Mouse (Mus musculus) embryo, embryonic 10 days (tissue): ENCODE results near the gene Gm6525.
A peak's percentile ranks its signal among the peaks of the same experiment; 100 is the strongest.

Experiments
- DNase-seq: peaks from one replicate; pipeline ENCODE4 v3.0.0-alpha.2; 2015; ENCODE audit warnings: low spot score

Gm6525 gene

DNA sequence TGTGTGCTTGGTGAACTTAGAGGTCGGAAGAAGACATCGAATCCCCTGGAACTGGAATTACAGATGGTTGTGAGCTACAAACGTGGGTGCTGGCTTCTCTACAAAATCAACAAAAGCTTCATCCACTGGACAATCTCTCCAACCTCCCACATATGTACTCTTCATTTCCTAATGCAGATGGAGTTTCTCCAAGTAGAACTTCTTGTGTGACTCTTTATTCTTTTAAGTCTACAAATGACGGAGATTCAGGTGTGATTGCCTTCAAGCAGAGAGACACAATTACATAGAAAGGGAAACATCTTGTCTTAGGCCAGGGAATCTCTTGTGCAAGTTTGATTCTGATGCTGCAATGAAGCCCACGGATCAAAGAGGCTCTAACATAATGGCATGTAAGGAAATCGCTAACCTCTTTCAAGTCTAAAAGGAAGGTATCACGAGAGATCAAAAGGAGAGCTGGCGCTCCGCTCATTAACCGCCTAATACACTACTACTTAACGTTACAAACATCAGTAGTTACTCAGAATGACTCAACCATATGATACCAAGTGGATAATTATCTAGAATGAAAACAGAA lies at the start of gene Gm6525:
Gm6525 (plus strand) TSS at position 524 of the 574 bp plus-strand sequence.
- no peak for DNase-seq

DNA sequence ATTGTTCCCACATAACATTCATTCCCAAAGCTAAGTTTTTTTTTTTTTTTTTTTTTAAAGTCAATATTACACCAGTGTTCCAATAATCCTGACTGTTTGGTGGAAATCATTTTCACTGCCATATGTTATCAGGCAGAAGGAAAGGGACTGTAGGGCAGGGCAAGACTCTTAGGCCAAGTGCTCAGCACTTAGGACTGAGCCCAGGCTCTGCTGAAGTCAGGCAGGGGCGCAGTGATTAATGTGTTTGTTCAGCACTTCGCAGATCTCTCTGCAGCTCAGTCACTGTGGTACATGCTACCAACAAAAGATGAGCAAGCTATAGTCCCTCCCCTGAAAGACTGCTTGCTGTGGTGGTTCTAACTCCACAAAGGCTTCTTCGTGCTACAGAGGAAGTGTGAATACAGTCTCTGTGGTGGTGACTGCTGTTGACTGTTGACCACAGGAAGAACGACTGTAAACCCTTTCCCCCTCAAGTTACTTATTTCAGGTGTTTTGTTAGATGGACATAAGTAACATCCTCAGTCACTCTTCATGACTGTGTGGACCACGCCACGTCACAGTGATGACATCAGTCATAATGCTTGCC lies 48.1 kb upstream of the Gm6525 start:
- DNase-seq = peak; percentile 43

DNA sequence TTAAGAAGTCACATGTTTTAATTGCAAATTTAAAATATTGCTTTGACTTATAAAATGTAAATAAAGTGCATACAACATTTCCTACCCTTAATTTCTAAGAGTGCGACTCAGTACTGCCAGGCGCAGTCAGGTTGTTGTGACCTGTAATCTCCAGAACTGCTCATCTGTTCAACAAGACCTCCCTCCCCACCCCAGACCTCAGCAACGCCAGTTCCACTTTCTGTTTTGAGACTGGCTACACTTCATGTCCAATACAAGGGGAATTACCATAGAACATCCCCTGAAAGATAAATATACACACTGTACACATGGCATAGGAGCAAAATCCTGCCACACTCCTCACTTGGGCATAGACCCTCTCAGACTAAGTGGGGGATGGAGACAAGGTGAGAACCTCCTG lies 47.2 kb upstream of the Gm6525 start:
- no peak for DNase-seq

DNA sequence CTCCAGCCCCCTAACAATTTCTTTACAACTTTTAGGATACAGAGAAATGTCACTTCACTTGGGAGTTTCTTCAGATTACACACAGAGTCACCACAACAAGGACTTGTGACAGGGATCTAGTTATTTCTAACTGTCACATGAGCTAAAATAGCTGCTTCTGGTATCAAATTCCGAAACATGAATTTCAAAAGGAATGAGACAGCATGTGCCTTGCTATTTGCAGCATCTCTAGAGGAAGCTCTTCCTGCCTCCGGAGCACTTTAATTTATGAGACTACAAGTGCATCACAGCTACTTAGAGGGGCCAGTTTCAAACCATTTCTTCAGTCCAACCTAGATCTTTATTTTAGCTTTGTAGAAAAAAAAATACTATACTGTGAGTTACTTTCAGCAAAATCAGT lies 46.5 kb upstream of the Gm6525 start:
- peak; percentile 2 for DNase-seq

DNA sequence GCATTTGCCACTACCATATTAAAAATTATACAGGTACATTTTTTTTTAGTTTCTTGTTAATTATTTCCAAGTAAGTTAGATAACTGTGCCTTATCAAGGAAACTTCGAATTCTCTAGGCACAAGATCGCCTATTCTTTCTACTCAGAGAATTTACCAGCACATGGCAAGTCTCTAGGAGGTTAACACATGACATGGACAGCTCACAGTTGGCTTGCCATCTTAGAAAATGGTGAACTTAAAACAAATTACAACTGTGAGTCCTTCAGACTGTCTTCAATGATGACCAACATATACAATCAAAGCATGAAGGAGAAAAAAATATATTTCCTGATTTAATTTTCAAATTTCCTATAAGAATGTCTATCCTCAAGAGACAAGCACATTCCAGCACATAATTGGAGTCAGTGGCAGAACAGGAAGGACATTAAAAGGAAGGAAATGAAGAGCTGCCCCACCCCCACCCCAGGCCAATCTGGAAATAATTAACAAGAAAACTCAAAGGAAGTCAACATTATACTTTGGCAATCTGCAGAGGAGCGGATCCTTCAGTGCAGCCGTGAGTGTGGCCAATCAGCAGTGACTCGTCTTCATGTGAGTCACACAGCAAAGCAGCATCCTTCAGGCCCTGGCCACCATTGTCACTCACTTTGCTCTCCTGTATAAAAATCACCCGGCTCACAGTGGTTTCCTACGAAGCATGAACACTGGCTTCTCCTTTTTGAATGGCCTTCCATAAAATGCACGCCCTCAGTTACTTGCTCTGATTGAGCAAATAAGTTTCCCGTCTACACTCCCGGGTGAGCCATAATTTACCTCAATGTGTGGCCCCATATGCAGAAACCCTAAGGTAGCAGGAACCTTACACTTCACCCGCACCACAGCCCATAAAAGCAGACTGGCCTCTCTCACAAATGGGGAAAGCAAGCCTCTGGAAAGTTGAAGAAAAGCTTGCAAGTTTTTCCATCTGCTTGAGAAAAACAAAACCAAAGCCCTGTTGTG lies 44.7 kb upstream of the Gm6525 start:
- peak; percentile 37 for DNase-seq

DNA sequence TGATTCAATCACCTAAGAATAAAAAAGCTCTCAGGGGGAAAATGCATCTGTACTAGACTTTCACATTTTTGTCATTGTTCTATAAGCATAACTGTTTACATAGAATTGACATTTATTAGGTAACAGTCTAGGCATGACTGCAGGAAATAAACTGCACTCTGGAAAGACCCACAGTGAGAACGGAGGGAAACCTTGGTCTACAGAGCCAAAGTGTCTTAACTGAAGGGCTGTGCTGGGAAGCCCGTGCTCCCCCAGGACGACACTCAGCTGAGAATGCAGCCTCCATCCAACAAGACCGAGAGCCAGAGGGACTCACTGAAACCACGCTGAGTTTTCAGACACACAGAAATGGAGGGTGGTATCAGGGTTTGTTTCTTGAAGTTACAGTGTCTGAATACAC lies 43.1 kb upstream of the Gm6525 start:
- peak; percentile 6 for DNase-seq

DNA sequence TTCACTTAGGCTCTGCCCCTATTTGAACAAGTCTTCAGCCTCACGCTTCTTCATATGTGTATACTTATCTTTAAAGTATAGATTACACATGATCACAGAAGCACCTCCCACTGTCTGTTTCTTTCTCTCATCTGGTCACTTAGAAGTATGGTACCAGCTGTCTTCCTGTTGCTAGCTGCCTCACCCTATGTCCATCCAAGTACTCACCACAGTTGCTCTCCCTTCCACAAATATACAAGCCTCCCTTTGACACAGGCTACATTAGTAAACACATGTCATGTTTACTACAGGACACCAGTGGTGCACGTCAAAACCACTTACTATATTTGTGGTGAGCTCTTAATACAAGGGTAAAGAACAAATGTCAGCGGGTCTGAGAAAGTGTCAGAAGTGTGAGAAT lies 42.5 kb upstream of the Gm6525 start:
- no peak for DNase-seq

DNA sequence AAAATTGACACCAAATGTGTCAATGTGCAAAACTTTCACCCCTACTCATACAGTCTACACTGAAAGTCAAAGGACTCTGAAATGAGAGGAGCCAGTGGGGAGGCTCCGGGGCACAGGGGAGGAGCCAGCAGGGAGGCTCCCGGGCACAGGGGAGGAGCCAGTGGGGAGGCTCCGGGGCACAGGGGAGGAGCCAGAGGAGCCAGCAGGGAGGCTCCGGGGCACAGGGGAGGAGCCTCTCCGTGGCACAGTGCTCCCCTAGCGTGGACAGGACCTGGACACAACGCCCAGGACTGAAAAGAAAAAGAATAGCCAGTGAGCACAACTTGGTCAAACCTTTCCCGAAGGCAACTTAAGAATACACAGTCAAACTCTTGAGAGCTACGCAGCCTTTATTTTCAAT lies 38.5 kb upstream of the Gm6525 start:
- DNase-seq = peak; percentile 35

DNA sequence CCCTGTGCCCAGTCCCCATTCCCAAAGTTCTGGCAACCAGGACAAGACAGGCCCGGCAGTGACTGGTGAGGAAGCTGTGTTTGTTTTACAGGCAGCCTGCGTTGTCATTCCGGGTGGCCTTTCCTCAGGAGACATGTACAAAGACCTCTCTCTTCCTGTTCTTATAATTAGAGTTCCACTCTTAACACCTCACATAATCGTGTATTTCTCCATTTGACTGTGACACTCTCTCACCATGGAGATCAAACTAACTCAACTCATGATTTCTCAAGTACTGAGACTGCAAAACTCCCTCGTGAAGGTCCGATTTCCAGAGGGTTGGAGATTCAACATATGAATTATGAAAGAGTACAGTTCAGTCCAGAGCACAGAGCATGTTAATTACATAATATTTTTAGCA lies 38.0 kb upstream of the Gm6525 start:
- DNase-seq = no peak

DNA sequence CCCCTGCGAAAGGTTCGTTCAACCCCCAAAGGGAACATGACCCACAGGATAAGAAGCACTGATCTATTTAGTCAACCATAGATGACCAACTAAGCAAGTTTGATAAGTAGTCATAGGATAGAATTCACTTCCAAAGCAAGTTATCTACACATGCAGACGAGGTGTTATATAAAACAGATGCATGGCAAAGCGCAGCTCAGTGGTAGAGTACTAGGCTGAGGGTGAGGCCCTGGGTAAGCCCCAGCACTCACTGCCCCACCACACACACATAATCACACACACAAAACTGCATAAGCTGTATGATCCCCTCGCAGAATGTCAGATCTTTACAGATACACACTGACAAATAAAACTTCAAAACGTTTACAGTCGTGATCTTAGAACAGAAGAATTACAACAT lies 37.4 kb upstream of the Gm6525 start:
- DNase-seq = no peak

DNA sequence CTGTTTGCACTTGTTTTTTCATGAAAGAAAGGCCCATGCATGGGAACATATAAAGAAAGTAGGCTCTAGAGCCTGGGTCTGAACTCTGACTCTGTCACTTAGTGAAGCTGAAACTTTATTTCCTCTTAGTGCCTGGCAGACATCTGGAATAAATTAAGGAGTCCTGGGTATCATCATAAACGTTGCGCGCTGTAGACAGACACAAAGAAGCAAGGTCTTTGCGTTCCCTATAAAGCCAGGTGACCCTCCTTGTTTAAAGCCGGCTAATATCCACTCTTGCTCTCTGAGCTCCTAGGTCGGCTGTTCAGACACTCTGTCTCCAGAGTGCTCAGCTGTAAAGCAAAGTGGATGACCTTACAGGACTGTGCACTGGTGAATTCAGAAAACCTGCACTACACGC lies 33.0 kb upstream of the Gm6525 start:
- peak; percentile 58 for DNase-seq

DNA sequence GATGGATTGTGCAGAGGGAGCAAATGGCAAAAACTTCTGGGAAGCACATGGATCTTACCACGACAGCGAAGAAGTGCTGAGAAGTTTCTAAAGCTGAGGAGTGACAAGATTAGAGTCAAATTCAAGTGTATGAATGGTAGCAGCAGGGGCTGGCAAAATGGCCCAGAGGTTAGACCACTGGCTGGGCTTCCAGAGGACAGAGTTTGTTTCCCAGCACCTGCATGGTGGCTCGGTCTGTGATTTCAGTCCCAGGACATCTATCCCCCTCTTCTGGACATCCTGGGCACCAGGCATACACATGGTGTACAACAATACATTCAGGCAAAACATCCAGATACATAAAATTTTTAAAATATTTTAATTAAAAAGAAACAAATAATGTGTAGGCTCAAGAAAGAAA lies 24.1 kb upstream of the Gm6525 start:
- DNase-seq = no peak

DNA sequence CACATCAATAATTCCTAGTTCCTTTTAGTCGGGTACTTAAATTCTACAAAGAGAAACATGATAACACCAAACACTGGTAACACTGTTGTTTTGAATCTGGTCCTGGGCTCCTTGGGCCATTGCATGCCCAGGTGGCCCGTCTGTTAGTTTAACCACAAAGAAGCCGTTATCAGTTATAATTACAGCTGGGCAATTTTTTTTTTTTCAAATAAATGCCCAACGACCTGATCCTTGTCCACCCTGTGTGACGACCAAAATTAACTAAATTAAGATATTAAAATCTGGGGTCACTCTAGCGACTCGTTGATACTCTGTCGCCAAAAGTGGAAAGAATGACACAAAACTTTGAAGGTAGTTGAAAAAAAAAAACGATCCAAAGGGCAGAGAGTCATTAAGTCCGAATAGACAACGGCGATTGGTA lies 19.2 kb upstream of the Gm6525 start:
- no peak for DNase-seq

DNA sequence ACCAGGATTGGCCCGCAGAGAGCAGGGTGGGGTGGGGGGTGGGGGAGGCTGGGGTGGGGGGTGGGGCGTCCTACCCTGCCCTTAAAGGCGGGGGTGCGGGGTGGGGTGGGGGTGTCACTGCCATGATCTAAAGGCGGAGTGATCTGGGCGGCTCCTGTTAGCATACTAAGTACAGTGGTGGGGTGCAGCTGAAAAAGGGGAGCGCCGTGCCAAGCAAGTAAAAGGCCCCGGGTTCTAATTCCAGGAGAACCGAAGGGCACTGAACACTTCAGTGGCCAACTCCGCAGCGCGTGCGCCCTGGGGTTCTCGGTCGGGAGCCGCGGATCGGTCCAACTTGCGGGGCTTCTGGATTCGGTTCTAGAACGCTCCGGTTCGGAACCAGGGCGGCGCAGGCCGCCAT lies 18.8 kb upstream of the Gm6525 start:
- no peak for DNase-seq

DNA sequence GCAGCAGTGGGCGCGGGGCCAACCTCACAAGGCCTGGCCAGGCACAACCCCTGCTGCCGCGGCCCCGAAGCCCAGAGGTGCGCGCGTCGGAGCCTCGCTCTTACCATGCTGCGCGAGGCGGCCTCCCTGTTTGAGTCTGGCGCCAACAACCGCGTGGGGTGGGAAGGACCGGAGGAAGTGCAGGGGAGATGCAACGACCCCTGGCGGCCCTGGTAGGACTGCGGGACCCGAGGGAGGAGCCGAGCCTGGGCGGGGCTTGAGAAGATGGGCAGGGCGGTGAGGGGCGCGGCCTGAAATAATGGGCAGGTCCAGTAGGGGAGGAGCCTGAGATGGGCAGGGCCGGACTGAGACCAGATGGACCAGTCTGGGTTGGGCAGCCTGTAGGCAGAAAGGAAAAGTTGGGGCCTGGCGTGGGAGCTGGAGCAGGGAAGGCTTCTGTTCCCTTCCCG lies 18.3 kb upstream of the Gm6525 start, which contains the start of gene Mnd1:
Mnd1 (minus strand) TSS at position 229 of the 449 bp plus-strand sequence.
- peak; percentile 99 for DNase-seq

DNA sequence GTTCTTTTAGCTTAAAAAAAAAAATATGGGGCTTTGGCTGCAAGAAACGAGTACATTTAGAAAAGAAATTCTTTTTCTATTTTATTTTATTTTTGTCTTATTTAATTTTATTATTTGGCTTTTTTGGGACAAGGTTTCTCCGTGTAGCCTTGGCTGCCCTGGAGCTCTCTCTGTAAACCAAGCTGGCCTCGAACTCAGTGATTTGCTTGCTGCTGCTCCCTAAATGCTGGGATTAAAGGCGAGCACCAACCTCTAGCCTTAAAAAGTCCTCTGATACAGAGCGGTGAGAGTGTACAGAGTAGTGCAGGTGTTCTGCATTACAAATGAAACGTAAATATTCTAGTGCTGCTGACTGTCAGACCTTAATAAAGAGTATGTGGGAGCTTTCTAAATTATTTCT lies 17.8 kb upstream of the Gm6525 start:
- DNase-seq = no peak

DNA sequence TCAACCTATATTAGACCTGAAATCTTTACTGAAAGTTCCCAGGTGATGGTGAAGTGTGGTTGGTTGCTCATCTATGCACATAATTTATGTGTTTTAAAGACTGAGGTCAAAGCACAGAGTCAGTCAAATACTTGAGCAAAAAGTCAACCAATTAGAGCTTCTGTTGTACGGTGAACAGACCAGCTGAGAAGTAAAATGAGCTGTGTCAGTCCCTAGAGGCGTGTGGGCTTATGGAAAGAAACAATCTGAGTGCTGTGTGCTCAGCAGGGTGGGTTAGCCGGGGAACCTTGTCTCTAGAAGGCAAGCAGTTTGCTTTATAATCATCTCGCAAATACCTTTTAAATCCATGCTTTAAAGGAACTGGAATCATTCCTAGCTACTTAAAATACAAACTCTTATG lies 16.9 kb upstream of the Gm6525 start:
- peak; percentile 18 for DNase-seq

DNA sequence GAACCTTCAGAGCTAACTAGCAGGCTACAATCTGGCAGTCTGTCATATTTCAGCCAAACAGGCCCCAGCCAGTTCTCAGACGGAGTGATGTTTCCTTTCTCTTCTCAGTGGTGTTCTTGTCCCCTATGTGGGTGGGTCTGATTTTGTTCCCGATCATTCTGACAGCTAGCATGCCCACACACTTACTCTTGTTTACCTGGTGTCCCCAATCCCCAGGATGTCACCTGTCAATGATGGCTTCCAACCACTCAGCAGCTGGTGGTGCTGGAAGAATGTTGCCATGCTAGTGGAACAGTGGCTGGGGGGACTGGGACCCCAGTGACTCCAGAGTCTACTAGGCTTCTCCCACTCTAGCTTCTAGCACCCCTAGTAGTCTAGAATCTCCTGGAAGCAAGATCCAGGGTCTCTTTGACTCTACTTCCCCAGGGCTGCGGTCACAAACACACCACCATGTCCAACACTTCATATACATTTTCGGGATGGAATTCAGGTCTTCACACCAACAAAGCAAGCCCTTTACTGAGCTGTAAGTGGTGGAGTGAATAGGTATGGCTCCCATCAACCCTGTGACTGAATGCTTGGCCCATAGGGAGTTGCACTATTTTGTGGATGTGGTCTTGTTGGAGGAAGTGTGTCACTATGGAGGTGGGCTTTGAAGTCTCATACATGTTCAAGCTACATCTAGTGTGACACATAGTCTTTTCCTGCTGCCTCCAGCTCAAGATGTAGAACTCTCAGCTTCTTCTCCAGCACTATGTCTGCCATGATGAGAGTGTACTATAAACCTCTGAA lies 16.1 kb upstream of the Gm6525 start:
- no peak for DNase-seq

DNA sequence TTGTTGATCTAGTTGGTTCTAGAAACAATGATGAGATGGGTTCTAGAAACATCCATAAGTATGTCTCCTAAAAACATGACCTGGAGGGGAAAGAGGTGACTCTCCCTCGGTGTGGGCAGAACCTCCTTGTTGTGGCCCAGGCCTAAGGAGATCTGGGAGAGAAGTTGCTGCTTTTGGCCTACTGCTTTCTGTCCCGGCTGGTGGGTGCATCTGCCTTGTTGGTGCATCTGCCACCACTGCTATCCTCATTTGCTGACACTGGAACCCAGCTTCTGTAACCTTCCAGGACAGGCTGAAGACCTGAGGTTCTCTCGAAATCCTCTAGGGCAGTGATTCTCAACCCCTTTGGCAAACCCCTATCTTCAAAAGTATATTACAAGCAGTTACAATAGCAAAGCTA lies 8.5 kb upstream of the Gm6525 start:
- no peak for DNase-seq

DNA sequence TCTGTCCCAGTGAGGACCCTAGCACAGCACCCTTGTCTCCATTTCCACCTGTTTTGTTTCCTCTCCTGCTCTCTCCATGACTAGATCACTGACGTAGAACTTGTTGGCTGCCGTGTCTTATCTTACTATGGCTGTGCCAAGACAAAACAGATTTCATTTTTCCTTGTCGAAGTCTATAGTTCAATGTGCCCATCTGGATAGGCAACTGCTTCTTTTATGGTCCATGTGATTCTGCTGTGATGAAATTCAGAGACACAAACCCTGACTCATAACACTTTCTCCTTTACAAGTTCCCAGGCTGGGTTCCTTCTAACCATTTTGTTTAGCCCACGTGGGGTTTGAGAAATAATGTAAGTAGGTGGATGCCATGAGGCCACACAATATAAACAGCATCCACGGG lies 7.8 kb upstream of the Gm6525 start:
- DNase-seq = no peak

DNA sequence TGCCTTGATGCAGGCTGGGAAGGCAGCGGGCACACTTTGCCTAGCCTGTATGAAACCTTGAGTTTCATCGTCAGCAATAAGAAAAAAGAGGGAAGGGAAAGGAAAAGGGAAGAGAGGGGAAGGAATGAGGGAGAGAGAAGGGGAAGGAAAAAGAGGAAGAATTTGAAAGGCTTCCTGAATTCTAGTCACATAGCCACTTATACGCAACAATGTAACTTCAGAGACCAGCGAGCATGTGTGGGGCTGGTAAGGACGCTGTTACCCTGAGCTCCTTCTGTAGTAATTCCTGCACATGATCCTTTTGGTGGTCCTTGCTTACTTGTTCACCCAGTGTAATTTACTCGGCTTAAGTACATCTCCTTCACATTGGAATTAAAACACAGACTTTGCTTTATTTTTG lies 5.0 kb upstream of the Gm6525 start:
- DNase-seq = no peak

DNA sequence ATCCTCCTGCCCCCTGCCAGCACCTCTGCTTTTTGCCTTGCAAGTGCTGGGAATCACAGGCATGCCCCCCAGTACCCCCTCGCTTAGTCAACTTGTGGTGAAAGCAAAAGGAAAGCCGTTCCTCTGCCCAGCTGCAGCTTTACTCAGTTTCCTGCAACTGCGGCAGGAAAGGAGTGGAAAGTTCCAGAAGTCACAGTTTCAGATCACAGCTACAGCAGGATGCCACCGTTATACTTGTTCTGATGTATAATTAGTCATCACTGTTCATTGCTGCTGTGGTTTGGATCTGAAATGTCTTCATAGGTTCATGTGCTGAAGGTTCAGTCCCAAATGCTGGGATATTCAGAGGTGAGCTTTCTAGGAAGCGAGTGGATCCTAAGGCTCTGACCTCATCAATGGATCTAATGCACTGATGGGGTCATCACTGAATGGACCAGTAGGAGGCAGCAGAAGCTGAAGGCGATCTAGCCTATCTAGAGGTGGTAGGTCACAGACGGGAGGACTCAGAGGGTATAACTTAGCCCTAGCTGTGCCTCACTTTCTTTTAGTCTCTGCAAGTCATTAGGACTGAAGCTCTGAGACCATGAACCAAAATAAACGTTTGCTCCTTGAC lies 4.4 kb upstream of the Gm6525 start:
- DNase-seq = no peak
